Mouse (Mus musculus) small intestine, adult 2 months (tissue): ENCODE measurements around the gene Rhbg. TPM values are rescaled to one million over a fixed set of nuclear protein-coding genes. Genes with fewer than 3 reads are reported as not detected.
A peak's percentile ranks its signal among the peaks of the same experiment; 100 is the strongest.
"Not testable (repeated sequence)": the region's sequence is repeated elsewhere in the genome, so short reads cannot be mapped to it uniquely, and the experiment has no call there.

Experiments
- H3K27ac ChIP-seq: fragments of 200-500 bp; 2 replicates; pipeline ENCODE4 v1.5.1; 2012; ENCODE audit warnings: low read depth, low read length, control low read depth, inconsistent platforms; ENCODE audit not compliant: insufficient read depth
- H3K27me3 ChIP-seq: fragments of 200-500 bp; 2 replicates; pipeline ENCODE4 v1.6.1; 2012; ENCODE audit warnings: mild to moderate bottlenecking, moderate library complexity, low read length, inconsistent platforms; ENCODE audit not compliant: control insufficient read depth, insufficient read depth
- H3K36me3 ChIP-seq: fragments of 200-500 bp; 2 replicates; pipeline ENCODE4 v1.6.1; 2012; ENCODE audit warnings: mild to moderate bottlenecking, low read length, control low read depth, inconsistent platforms; ENCODE audit not compliant: control insufficient read depth, insufficient read depth
- H3K4me1 ChIP-seq: fragments of 200-500 bp; 2 replicates; pipeline ENCODE4 v1.6.1; 2012; ENCODE audit warnings: low read length, inconsistent platforms, mixed read lengths; ENCODE audit not compliant: control insufficient read depth, insufficient read depth, insufficient read length
- H3K4me3 ChIP-seq: fragments of 200-500 bp; 2 replicates; pipeline ENCODE4 v1.5.1; 2012; ENCODE audit warnings: low read depth, mild to moderate bottlenecking, control low read depth, inconsistent platforms, low read length, moderate library complexity
- CTCF ChIP-seq: fragments of 200-500 bp; IDR thresholded peaks from 2 replicates; pipeline ENCODE4 v1.5.1; 2012; ENCODE audit warnings: low read depth, mild to moderate bottlenecking, control low read depth, inconsistent platforms, low read length, moderate library complexity, mixed read lengths; ENCODE audit not compliant: insufficient replicate concordance, insufficient read length; ENCODE audit errors: extremely low read depth
- POLR2A ChIP-seq: fragments of 200-500 bp; IDR thresholded peaks from 2 replicates; pipeline ENCODE4 v1.6.1; 2012; ENCODE audit warnings: low read depth, mild to moderate bottlenecking, control low read depth, inconsistent platforms, low read length, moderate library complexity
- WGBS: fragments of 180-500 bp; shearing (Covaris S2); methylation state at CpG from one replicate; pipeline ENCODE4 v1.1.7; 2018; 5-methylcytosine and 5-hydroxymethylcytosine counted together
- polyA plus RNA-seq: library from polyadenylated mRNA; depleted of rRNA; stranded (reverse); fragments of >200 nt; gene quantifications from 2 replicates; pipeline ENCODE4 v1.2.3, GENCODE M21; 2012

Gene Rhbg
- polyA plus RNA-seq, 1 experiment = 40.3 TPM

DNA sequence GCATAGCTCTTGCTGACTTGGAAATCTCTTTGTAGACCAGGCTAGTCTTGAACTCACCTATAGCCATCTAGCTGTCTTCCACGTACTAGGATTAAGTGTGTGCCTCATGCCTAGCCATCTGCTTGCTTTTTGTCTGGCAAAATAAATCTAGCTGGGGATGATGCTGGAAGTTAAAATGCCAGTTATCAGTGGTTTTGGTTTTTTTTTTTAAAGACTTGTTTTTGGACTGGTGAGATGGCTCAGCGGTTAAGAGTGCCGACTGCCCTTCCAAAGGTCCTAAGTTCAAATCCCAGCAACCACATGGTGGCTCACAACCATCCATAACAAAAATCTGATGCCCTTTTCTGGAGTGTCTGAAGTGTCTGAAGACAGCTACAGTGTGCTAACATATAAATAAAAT is 17.4 kb upstream of the Rhbg start:
- H3K4me3 ChIP-seq = no peak overlapping the region
- TF ChIP-seq CTCF (no peak), POLR2A (no peak)
- 91% methylated on average over 3 of the region's 3 CpGs for WGBS
- H3K27me3 ChIP-seq = no peaks in the 10 kb centered on the region
- H3K4me1 ChIP-seq = no peaks in the 10 kb centered on the region
- no peak overlapping the region for H3K27ac ChIP-seq
- H3K36me3 ChIP-seq = no peaks in the 10 kb centered on the region

DNA sequence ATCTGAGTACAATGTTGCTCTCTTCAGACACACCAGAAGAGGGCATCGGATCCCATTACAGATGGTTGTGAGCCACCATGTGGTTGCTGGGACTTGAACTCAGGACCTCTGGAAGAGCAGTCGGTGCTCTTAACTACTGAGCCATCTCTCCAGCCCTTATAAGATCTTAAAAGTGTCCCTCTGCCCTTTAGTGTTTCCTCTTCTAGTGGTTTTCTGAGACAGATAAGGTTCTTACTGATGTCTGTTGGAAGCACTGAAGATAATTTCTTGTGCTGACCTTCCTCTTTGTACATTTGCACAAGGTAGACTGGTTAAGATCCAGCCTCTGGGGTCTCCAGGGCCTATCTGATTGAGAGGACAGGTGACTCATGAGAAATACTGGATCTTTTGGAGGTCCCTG is 16.8 kb upstream of the Rhbg start:
- not testable (repeated sequence) for H3K27me3 ChIP-seq, H3K4me3 ChIP-seq, H3K27ac ChIP-seq, H3K36me3 ChIP-seq, H3K4me1 ChIP-seq
- WGBS = 86% methylated on average over 2 of the region's 2 CpGs

DNA sequence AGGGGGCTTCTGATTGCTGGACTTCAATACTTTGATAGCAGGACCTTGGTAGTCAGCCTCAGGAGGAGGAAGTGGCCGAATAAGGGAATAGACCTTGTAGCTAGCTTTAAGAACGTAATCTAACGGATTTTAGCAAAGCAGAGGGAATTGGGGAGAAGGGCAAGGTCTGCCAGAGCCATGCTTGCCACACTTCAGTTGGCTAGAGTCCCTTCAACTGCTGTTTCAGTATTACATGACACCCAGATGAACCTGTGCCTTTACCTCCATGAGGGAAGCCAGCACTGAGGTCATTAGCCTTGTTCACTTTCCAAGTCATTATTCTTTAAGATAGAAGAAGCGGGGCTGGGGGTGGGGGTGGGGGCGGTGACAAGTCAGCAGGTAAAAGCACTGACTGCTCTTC is 14.5 kb upstream of the Rhbg start:
- WGBS = 83% methylated on average over 5 of the region's 5 CpGs

DNA sequence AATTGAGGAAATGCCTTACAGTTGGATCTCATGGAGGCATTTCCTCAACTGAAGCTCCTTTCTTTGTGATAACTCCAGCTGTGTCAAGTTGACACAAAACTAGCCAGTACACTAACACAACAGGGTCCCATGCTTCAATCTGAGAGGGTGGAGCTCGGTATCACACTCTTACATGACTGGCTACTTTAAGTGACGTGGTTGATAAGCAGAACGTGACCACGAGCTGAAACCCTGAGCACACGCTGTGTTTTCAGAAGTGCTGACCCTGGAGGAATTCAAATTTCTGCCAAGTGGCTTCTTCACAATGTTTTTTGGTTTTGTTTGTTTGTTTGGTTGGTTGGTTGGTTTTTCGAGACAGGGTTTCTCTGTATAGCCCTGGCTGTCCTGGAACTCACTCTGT is 13.5 kb upstream of the Rhbg start:
- not testable (repeated sequence) for H3K4me3 ChIP-seq, H3K27me3 ChIP-seq, H3K36me3 ChIP-seq, H3K4me1 ChIP-seq, H3K27ac ChIP-seq
- 64% methylated on average over 6 of the region's 6 CpGs for WGBS

More for the DNA sequence above, 14.5 kb upstream of the Rhbg start:
- Histone ChIP-seq H3K36me3 (no peaks in the 10 kb centered on the region), H3K4me3 (no peak overlapping the region), H3K27ac (no peak overlapping the region), H3K4me1 (no peaks in the 10 kb centered on the region), H3K27me3 (no peaks in the 10 kb centered on the region)
- TF ChIP-seq POLR2A (no peak), CTCF (no peak)

DNA sequence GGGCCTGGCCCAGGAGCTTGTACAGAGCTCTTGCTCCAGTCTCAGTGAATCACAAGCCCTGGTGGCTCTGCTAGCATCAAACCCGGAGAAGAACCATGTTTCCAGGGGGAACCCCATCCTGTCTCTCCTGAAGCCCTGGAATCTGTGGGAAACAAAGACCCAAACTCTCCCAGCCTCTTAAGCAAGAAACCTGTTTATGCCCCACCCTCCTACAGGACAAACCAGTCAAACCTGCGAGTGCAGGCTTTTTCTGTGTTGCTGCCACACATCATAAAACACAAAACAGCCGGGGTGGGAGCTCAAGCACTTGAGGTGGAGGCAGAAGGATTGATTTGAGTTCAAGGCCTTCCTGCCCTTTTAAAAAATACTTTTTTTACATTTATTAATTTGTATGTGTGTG is 7.8 kb upstream of the Rhbg start:
- no peak for TF ChIP-seq POLR2A
- TF ChIP-seq CTCF = no peak
- WGBS = 32% methylated on average over 3 of the region's 3 CpGs
- no peaks in the 10 kb centered on the region for H3K36me3 ChIP-seq
- no peak overlapping the region for H3K27ac ChIP-seq
- no peaks in the 10 kb centered on the region for H3K27me3 ChIP-seq
- peaks cover 4% of the 10 kb centered on the region; the same call in 1 of the 2 replicates for H3K4me1 ChIP-seq
- no peak overlapping the region for H3K4me3 ChIP-seq

DNA sequence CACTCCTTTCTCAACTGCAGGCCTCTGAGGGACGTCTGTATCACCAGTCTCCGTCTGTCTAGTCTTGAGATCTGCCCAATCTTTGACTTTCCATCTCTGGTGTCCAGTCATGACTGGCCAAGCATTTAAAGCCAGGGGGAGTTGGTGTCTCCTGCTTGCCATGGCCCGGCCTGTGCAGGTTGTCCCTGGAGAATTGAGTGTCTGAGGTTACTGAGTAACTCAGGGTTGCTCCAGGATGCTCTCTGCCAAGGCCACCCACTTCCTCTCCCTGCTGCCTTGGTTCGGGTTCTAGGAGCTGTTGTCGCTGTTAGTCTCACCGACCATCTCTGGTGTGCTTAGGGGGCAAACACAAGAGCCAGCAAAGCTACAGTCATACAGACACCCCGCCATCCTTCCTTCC is 1.9 kb upstream of the Rhbg start:
- Histone ChIP-seq H3K4me3 (no peak overlapping the region), H3K36me3 (no peaks in the 10 kb centered on the region), H3K4me1 (peaks cover 20% of the 10 kb centered on the region), H3K27ac (peak overlapping the region; percentile 47; the same call in 1 of the 2 replicates), H3K27me3 (no peaks in the 10 kb centered on the region)
- TF ChIP-seq CTCF = no peak
- no peak for TF ChIP-seq POLR2A
- 48% methylated on average over 7 of the region's 7 CpGs for WGBS

DNA sequence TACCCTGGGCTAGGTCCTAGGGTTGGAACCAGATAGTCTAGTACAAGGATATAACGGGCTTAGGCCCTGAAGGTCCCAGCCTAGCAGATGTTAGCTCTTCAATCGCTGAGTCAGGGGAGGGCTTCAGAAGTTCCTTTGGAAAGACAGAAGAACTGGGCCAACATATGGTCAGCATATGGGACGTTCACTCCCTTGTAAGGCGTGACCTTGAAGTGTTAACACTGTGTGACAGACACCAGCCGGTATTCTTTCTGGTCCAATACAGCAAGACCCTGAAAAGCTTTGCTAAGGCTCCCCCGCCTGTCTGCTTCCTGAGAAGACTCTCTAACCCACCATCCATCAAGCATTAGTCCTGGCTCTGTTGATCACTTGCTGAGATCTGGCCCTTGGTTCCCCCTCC is 1.4 kb upstream of the Rhbg start:
- Histone ChIP-seq H3K27me3 (no peaks in the 10 kb centered on the region), H3K36me3 (no peaks in the 10 kb centered on the region)
- WGBS = 83% methylated on average over 6 of the region's 6 CpGs

DNA sequence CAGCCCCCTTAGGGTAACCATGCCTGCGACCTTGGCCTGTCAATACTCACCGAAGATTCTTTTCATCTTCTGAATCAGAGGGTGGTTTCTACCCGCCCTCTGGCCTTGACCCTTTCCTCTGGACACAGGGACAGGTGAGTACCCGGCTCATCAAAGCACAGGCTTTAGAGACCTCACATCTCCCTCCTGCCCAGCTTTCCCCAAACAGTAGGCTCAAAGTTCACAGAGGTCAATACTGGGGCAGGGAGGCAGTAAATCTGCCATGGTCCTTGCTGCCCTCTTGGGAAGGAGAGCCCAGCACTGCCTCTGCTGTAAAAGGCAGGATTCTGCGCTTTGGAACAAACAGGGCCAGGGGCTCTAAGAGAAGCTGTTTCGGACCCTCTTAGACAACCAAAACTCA is 1.8 kb downstream of the Rhbg start:
- TF ChIP-seq POLR2A = no peak
- no peak for TF ChIP-seq CTCF
- Histone ChIP-seq H3K36me3 (no peaks in the 10 kb centered on the region), H3K27me3 (no peaks in the 10 kb centered on the region), H3K4me3 (no peak overlapping the region), H3K27ac (no peak overlapping the region), H3K4me1 (peaks cover 17% of the 10 kb centered on the region)
- 65% methylated on average over 6 of the region's 6 CpGs for WGBS

More for the DNA sequence above, 1.4 kb upstream of the Rhbg start:
- H3K4me1 ChIP-seq = peaks cover 20% of the 10 kb centered on the region
- no peak for TF ChIP-seq CTCF
- TF ChIP-seq POLR2A = no peak
- no peak overlapping the region for H3K4me3 ChIP-seq
- 0 out of 2 replicates have a peak overlapping the region, but pooled peaks have one; percentile 47 for H3K27ac ChIP-seq
